Mouse (Mus musculus): ENCODE measurements at regions not wholly inside any gene's neighbourhood (a gene's known extent, or its start where the extent isn't known, plus 50 kb on each side); places are given as distances from the start of the nearest gene placed in this dataset.

DNA sequence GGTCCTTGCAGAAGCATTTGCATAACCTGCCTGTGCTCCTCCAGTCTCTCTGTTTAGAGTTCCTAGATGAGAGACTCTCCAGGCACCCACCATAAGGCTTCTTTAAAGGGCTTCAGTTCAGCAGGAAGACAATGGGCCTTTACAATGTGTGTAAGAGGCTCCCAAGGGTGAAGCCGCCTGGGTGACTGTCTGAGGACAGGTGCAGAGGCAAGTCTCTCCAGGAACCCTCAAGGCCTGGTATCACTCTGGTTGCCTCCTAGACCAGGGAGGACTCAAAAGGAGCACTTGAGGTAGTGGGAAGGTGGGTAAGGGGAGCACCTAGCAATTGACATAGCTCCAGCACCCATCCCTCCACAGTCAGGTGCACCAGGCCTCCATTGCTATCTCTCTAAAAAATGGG, 55.8 kb upstream of the Irx2 start:
- TF ChIP-seq CTCF (IDR thresholded peaks at IDR 0.05; ENCODE audit: low read depth) (no peak), EP300 (IDR thresholded peaks at IDR 0.05; ENCODE audit: low read depth) (no peak)

Measured in liver, embryonic 14.5 days (tissue).